Mouse (Mus musculus): ENCODE results near the gene Vps26b. TPM values are rescaled to one million over a fixed set of nuclear protein-coding genes. Genes with fewer than 3 reads are reported as not detected.

Gene Vps26b
- polyA plus RNA-seq, 1 experiment, result 33.3 TPM

GRCm38 (mm10) chr9:27018961-27019360 lies 10.9 kb downstream of the Vps26b start:
- TF ChIP-seq MAX (IDR thresholded peaks at IDR 0.05), result no peak
- no peak for TF ChIP-seq USF1 (IDR thresholded peaks at IDR 0.05; ENCODE audit: low read depth)
- no peak for TF ChIP-seq CEBPB (IDR thresholded peaks at IDR 0.05; ENCODE audit: low read depth)
- TF ChIP-seq CTCF (IDR thresholded peaks at IDR 0.05; ENCODE audit: control insufficient read depth, insufficient read depth, insufficient read length), result no peak
- no peak for TF ChIP-seq MYOD1 (IDR thresholded peaks at IDR 0.05; ENCODE audit: control insufficient read depth, insufficient read length, low read depth)
- no peak for TF ChIP-seq FOSL1 (IDR thresholded peaks at IDR 0.05; ENCODE audit: insufficient read depth, low read length, poor library complexity, severe bottlenecking)
- TF ChIP-seq MYOG (IDR thresholded peaks at IDR 0.05; ENCODE audit: control insufficient read depth, extremely low read depth, insufficient read length), result no peak
- no peak overlapping the region for H3ac ChIP-seq (ENCODE audit: control insufficient read depth, insufficient read length, low read depth)
- no peaks in the 10 kb centered on the region for H3K27me3 ChIP-seq (ENCODE audit: control insufficient read depth, insufficient read depth, insufficient read length)
- no peak overlapping the region for H3K4me3 ChIP-seq (ENCODE audit: insufficient read depth, poor library complexity, severe bottlenecking)
- H3K79me2 ChIP-seq (ENCODE audit: control insufficient read depth, insufficient read depth), result peaks cover 45% of the 10 kb centered on the region
- peaks cover 20% of the 10 kb centered on the region for H3K79me3 ChIP-seq (ENCODE audit: low read depth)
- peaks cover 35% of the 10 kb centered on the region for H3K36me3 ChIP-seq (ENCODE audit: control insufficient read depth, insufficient read depth)

- no peak overlapping the region for H3ac ChIP-seq (ENCODE audit: control insufficient read depth, insufficient read length, low read depth)
- H3K79me3 ChIP-seq (ENCODE audit: low read depth), result no peaks in the 10 kb centered on the region
- H3K4me3 ChIP-seq (ENCODE audit: insufficient read depth, poor library complexity, severe bottlenecking), result no peak overlapping the region
- TF ChIP-seq CTCF (IDR thresholded peaks at IDR 0.05; ENCODE audit: control insufficient read depth, insufficient read depth, insufficient read length) (no peak), MYOG (IDR thresholded peaks at IDR 0.05; ENCODE audit: control insufficient read depth, extremely low read depth, insufficient read length) (no peak), USF1 (IDR thresholded peaks at IDR 0.05; ENCODE audit: low read depth) (no peak), FOSL1 (IDR thresholded peaks at IDR 0.05; ENCODE audit: insufficient read depth, low read length, poor library complexity, severe bottlenecking) (no peak), CEBPB (IDR thresholded peaks at IDR 0.05; ENCODE audit: low read depth) (no peak), MAX (IDR thresholded peaks at IDR 0.05) (no peak), MYOD1 (IDR thresholded peaks at IDR 0.05; ENCODE audit: control insufficient read depth, insufficient read length, low read depth) (no peak)
- H3K79me2 ChIP-seq (ENCODE audit: control insufficient read depth, insufficient read depth), result no peaks in the 10 kb centered on the region
- peaks cover 58% of the 10 kb centered on the region for H3K36me3 ChIP-seq (ENCODE audit: control insufficient read depth, insufficient read depth)
- H3K27me3 ChIP-seq (ENCODE audit: control insufficient read depth, insufficient read depth, insufficient read length), result no peaks in the 10 kb centered on the region
Observed at GRCm38 (mm10) chr9:27011572-27011971, 18.3 kb downstream of the Vps26b start.

GRCm38 (mm10) chr9:27009231-27009630 lies 20.6 kb downstream of the Vps26b start:
- Histone ChIP-seq H3K36me3 (ENCODE audit: control insufficient read depth, insufficient read depth) (peaks cover 65% of the 10 kb centered on the region), H3K4me3 (ENCODE audit: insufficient read depth, poor library complexity, severe bottlenecking) (no peak overlapping the region), H3K27me3 (ENCODE audit: control insufficient read depth, insufficient read depth, insufficient read length) (no peaks in the 10 kb centered on the region), H3ac (ENCODE audit: control insufficient read depth, insufficient read length, low read depth) (no peak overlapping the region), H3K79me2 (ENCODE audit: control insufficient read depth, insufficient read depth) (no peaks in the 10 kb centered on the region), H3K79me3 (ENCODE audit: low read depth) (no peaks in the 10 kb centered on the region)
- no peak for TF ChIP-seq CEBPB (IDR thresholded peaks at IDR 0.05; ENCODE audit: low read depth)
- TF ChIP-seq MAX (IDR thresholded peaks at IDR 0.05), result no peak
- TF ChIP-seq MYOG (IDR thresholded peaks at IDR 0.05; ENCODE audit: control insufficient read depth, extremely low read depth, insufficient read length), result no peak
- TF ChIP-seq MYOD1 (IDR thresholded peaks at IDR 0.05; ENCODE audit: control insufficient read depth, insufficient read length, low read depth), result no peak
- TF ChIP-seq CTCF (IDR thresholded peaks at IDR 0.05; ENCODE audit: control insufficient read depth, insufficient read depth, insufficient read length), result no peak
- no peak for TF ChIP-seq USF1 (IDR thresholded peaks at IDR 0.05; ENCODE audit: low read depth)
- TF ChIP-seq FOSL1 (IDR thresholded peaks at IDR 0.05; ENCODE audit: insufficient read depth, low read length, poor library complexity, severe bottlenecking), result no peak

GRCm38 (mm10) chr9:27006866-27007265 lies 23.0 kb downstream of the Vps26b start:
- Histone ChIP-seq H3K79me3 (ENCODE audit: low read depth) (no peaks in the 10 kb centered on the region), H3K79me2 (ENCODE audit: control insufficient read depth, insufficient read depth) (peaks cover under 1% of the 10 kb centered on the region), H3K4me3 (ENCODE audit: insufficient read depth, poor library complexity, severe bottlenecking) (no peak overlapping the region), H3ac (ENCODE audit: control insufficient read depth, insufficient read length, low read depth) (no peak overlapping the region), H3K36me3 (ENCODE audit: control insufficient read depth, insufficient read depth) (peaks cover 73% of the 10 kb centered on the region), H3K27me3 (ENCODE audit: control insufficient read depth, insufficient read depth, insufficient read length) (no peaks in the 10 kb centered on the region)
- TF ChIP-seq USF1 (IDR thresholded peaks at IDR 0.05; ENCODE audit: low read depth), result no peak
- no peak for TF ChIP-seq FOSL1 (IDR thresholded peaks at IDR 0.05; ENCODE audit: insufficient read depth, low read length, poor library complexity, severe bottlenecking)
- TF ChIP-seq CEBPB (IDR thresholded peaks at IDR 0.05; ENCODE audit: low read depth), result no peak
- no peak for TF ChIP-seq MYOD1 (IDR thresholded peaks at IDR 0.05; ENCODE audit: control insufficient read depth, insufficient read length, low read depth)
- no peak for TF ChIP-seq MYOG (IDR thresholded peaks at IDR 0.05; ENCODE audit: control insufficient read depth, extremely low read depth, insufficient read length)
- TF ChIP-seq CTCF (IDR thresholded peaks at IDR 0.05; ENCODE audit: control insufficient read depth, insufficient read depth, insufficient read length), result no peak
- TF ChIP-seq MAX (IDR thresholded peaks at IDR 0.05), result no peak

GRCm38 (mm10) chr9:27005933-27006332 lies 23.9 kb downstream of the Vps26b start:
- H3K79me2 ChIP-seq (ENCODE audit: control insufficient read depth, insufficient read depth), result peaks cover 10% of the 10 kb centered on the region
- TF ChIP-seq MAX (IDR thresholded peaks at IDR 0.05), result no peak
- no peak for TF ChIP-seq MYOG (IDR thresholded peaks at IDR 0.05; ENCODE audit: control insufficient read depth, extremely low read depth, insufficient read length)
- no peak for TF ChIP-seq CEBPB (IDR thresholded peaks at IDR 0.05; ENCODE audit: low read depth)
- TF ChIP-seq FOSL1 (IDR thresholded peaks at IDR 0.05; ENCODE audit: insufficient read depth, low read length, poor library complexity, severe bottlenecking), result no peak
- TF ChIP-seq MYOD1 (IDR thresholded peaks at IDR 0.05; ENCODE audit: control insufficient read depth, insufficient read length, low read depth), result no peak
- TF ChIP-seq USF1 (IDR thresholded peaks at IDR 0.05; ENCODE audit: low read depth), result no peak
- TF ChIP-seq CTCF (IDR thresholded peaks at IDR 0.05; ENCODE audit: control insufficient read depth, insufficient read depth, insufficient read length), result no peak
- H3ac ChIP-seq (ENCODE audit: control insufficient read depth, insufficient read length, low read depth), result no peak overlapping the region
- H3K27me3 ChIP-seq (ENCODE audit: control insufficient read depth, insufficient read depth, insufficient read length), result no peaks in the 10 kb centered on the region
- H3K79me3 ChIP-seq (ENCODE audit: low read depth), result peaks cover under 1% of the 10 kb centered on the region
- no peak overlapping the region for H3K4me3 ChIP-seq (ENCODE audit: insufficient read depth, poor library complexity, severe bottlenecking)
- H3K36me3 ChIP-seq (ENCODE audit: control insufficient read depth, insufficient read depth), result peaks cover 63% of the 10 kb centered on the region

GRCm38 (mm10) chr9:27005231-27005630 lies 24.6 kb downstream of the Vps26b start:
- TF ChIP-seq MAX (IDR thresholded peaks at IDR 0.05) (no peak), MYOG (IDR thresholded peaks at IDR 0.05; ENCODE audit: control insufficient read depth, extremely low read depth, insufficient read length) (no peak), FOSL1 (IDR thresholded peaks at IDR 0.05; ENCODE audit: insufficient read depth, low read length, poor library complexity, severe bottlenecking) (no peak)
- Histone ChIP-seq H3K36me3 (ENCODE audit: control insufficient read depth, insufficient read depth) (peaks cover 62% of the 10 kb centered on the region), H3ac (ENCODE audit: control insufficient read depth, insufficient read length, low read depth) (no peak overlapping the region), H3K4me3 (ENCODE audit: insufficient read depth, poor library complexity, severe bottlenecking) (no peak overlapping the region), H3K79me2 (ENCODE audit: control insufficient read depth, insufficient read depth) (peaks cover 17% of the 10 kb centered on the region), H3K79me3 (ENCODE audit: low read depth) (peaks cover 2% of the 10 kb centered on the region), H3K27me3 (ENCODE audit: control insufficient read depth, insufficient read depth, insufficient read length) (no peaks in the 10 kb centered on the region)

Measured in C2C12 (cell line).